Mouse (Mus musculus): ENCODE data around the gene Slc9b1. TPM values are rescaled to one million over a fixed set of nuclear protein-coding genes. Genes with fewer than 3 reads are reported as not detected.
A peak's percentile ranks its signal among the peaks of the same experiment; 100 is the strongest.

The Slc9b1 gene
- polyA plus RNA-seq (2016; fragmentation: Nextera tagmentation; extraction: Ambion mirVana), result 0.11 and 0.30 TPM in 2 replicates

- 79% methylated on average over 14 of the region's 14 CpGs for WGBS
- Histone ChIP-seq H3K4me1 (0 out of 2 replicates have a peak, but pooled peaks cover 6% of the 10 kb centered on the region), H3K27ac (no peak within 1 kb of the TSS), H3K4me3 (no peak within 1 kb of the TSS), H3K36me3 (no peaks in the 10 kb centered on the region), H3K9me3 (replicated peaks) (no peaks in the 10 kb centered on the region), H3K27me3 (ENCODE audit: low read depth, poor library complexity, severe bottlenecking) (no peaks in the 10 kb centered on the region)
- DNase-seq (ENCODE audit: low spot score), result no peak
Measured at GRCm38 (mm10) chr3:135347739-135348264, at the start of gene Slc9b1. Slc9b1 (plus strand) TSS chr3:135348029.

- no peaks in the 10 kb centered on the region for H3K27me3 ChIP-seq (ENCODE audit: low read depth, poor library complexity, severe bottlenecking)
- 89% methylated on average over 3 of the region's 3 CpGs for WGBS
- DNase-seq (ENCODE audit: low spot score), result no peak
- H3K36me3 ChIP-seq, result no peaks in the 10 kb centered on the region
- H3K27ac ChIP-seq, result no peak overlapping the region
- no peaks in the 10 kb centered on the region for H3K9me3 ChIP-seq (replicated peaks)
- peaks cover 4% of the 10 kb centered on the region for H3K4me1 ChIP-seq
- no peak overlapping the region for H3K4me3 ChIP-seq
Measured at GRCm38 (mm10) chr3:135298560-135298959, 49.3 kb upstream of the Slc9b1 start.

- Histone ChIP-seq H3K4me3 (no peak overlapping the region), H3K36me3 (no peaks in the 10 kb centered on the region), H3K9me3 (replicated peaks) (no peaks in the 10 kb centered on the region), H3K27me3 (ENCODE audit: low read depth, poor library complexity, severe bottlenecking) (no peaks in the 10 kb centered on the region), H3K4me1 (peaks cover 14% of the 10 kb centered on the region), H3K27ac (no peak overlapping the region)
- no peak for DNase-seq (ENCODE audit: low spot score)
- WGBS, result 76% methylated on average over 6 of the region's 6 CpGs
Measured at GRCm38 (mm10) chr3:135300081-135300480, 47.7 kb upstream of the Slc9b1 start.

- no peaks in the 10 kb centered on the region for H3K36me3 ChIP-seq
- no peak for DNase-seq (ENCODE audit: low spot score)
- no peak overlapping the region for H3K4me3 ChIP-seq
- H3K27ac ChIP-seq, result no peak overlapping the region
- peaks cover 31% of the 10 kb centered on the region for H3K4me1 ChIP-seq
- 28% methylated on average over 6 of the region's 6 CpGs for WGBS
- no peaks in the 10 kb centered on the region for H3K27me3 ChIP-seq (ENCODE audit: low read depth, poor library complexity, severe bottlenecking)
- H3K9me3 ChIP-seq (replicated peaks), result no peaks in the 10 kb centered on the region
Measured at GRCm38 (mm10) chr3:135304060-135304459, 43.8 kb upstream of the Slc9b1 start.

- Histone ChIP-seq H3K36me3 (no peaks in the 10 kb centered on the region), H3K4me1 (peaks cover 31% of the 10 kb centered on the region), H3K9me3 (replicated peaks) (no peaks in the 10 kb centered on the region), H3K27me3 (ENCODE audit: low read depth, poor library complexity, severe bottlenecking) (no peaks in the 10 kb centered on the region), H3K4me3 (no peak overlapping the region), H3K27ac (no peak overlapping the region)
- WGBS, result 38% methylated on average over 9 of the region's 9 CpGs
- DNase-seq (ENCODE audit: low spot score), result no peak
Measured at GRCm38 (mm10) chr3:135304566-135304965, 43.3 kb upstream of the Slc9b1 start.

GRCm38 (mm10) chr3:135307411-135308259 lies 40.2 kb upstream of the Slc9b1 start, which contains the start of gene Slc9b2:
Slc9b2 (plus strand) TSS chr3:135307700.
- Histone ChIP-seq H3K27ac (peak within 1 kb of the TSS; percentile 63), H3K9me3 (replicated peaks) (no peaks in the 10 kb centered on the region), H3K27me3 (ENCODE audit: low read depth, poor library complexity, severe bottlenecking) (no peaks in the 10 kb centered on the region), H3K4me3 (peak within 1 kb of the TSS; percentile 48), H3K36me3 (no peaks in the 10 kb centered on the region), H3K4me1 (peaks cover 31% of the 10 kb centered on the region)
- 11% methylated on average over 28 of the region's 28 CpGs for WGBS
- peak; percentile 74 for DNase-seq (ENCODE audit: low spot score)

GRCm38 (mm10) chr3:135312916-135313491 lies 34.8 kb upstream of the Slc9b1 start:
- H3K4me1 ChIP-seq, result peaks cover 4% of the 10 kb centered on the region
- H3K27ac ChIP-seq, result no peak overlapping the region
- H3K36me3 ChIP-seq, result no peaks in the 10 kb centered on the region
- no peaks in the 10 kb centered on the region for H3K9me3 ChIP-seq (replicated peaks)
- 45% methylated on average over 2 of the region's 2 CpGs for WGBS
- DNase-seq (ENCODE audit: low spot score), result no peak
- no peak overlapping the region for H3K4me3 ChIP-seq
- H3K27me3 ChIP-seq (ENCODE audit: low read depth, poor library complexity, severe bottlenecking), result no peaks in the 10 kb centered on the region

- WGBS, result 81% methylated on average over 2 of the region's 2 CpGs
Measured at GRCm38 (mm10) chr3:135313727-135314126, 34.1 kb upstream of the Slc9b1 start.

GRCm38 (mm10) chr3:135314811-135315210 lies 33.0 kb upstream of the Slc9b1 start:
- Histone ChIP-seq H3K9me3 (replicated peaks) (no peaks in the 10 kb centered on the region), H3K27ac (no peak overlapping the region), H3K36me3 (no peaks in the 10 kb centered on the region), H3K27me3 (ENCODE audit: low read depth, poor library complexity, severe bottlenecking) (no peaks in the 10 kb centered on the region), H3K4me3 (no peak overlapping the region), H3K4me1 (no peaks in the 10 kb centered on the region)
- WGBS, result 73% methylated on average over 2 of the region's 2 CpGs
- DNase-seq (ENCODE audit: low spot score), result no peak

More at GRCm38 (mm10) chr3:135313727-135314126, 34.1 kb upstream of the Slc9b1 start:
- Histone ChIP-seq H3K4me3 (no peak overlapping the region), H3K36me3 (no peaks in the 10 kb centered on the region), H3K9me3 (replicated peaks) (no peaks in the 10 kb centered on the region), H3K27ac (no peak overlapping the region), H3K27me3 (ENCODE audit: low read depth, poor library complexity, severe bottlenecking) (no peaks in the 10 kb centered on the region), H3K4me1 (no peaks in the 10 kb centered on the region)
- no peak for DNase-seq (ENCODE audit: low spot score)

- DNase-seq (ENCODE audit: low spot score), result no peak
- Histone ChIP-seq H3K27me3 (ENCODE audit: low read depth, poor library complexity, severe bottlenecking) (no peaks in the 10 kb centered on the region), H3K36me3 (no peaks in the 10 kb centered on the region), H3K4me3 (no peak overlapping the region), H3K9me3 (replicated peaks) (no peaks in the 10 kb centered on the region), H3K4me1 (no peaks in the 10 kb centered on the region), H3K27ac (no peak overlapping the region)
- WGBS, result 87% methylated on average over 9 of the region's 9 CpGs
Measured at GRCm38 (mm10) chr3:135315720-135316425, 32.0 kb upstream of the Slc9b1 start.

- DNase-seq (ENCODE audit: low spot score), result no peak
- Histone ChIP-seq H3K4me3 (no peak overlapping the region), H3K27ac (no peak overlapping the region), H3K27me3 (ENCODE audit: low read depth, poor library complexity, severe bottlenecking) (no peaks in the 10 kb centered on the region), H3K4me1 (no peaks in the 10 kb centered on the region), H3K36me3 (no peaks in the 10 kb centered on the region), H3K9me3 (replicated peaks) (no peaks in the 10 kb centered on the region)
- 82% methylated on average over 11 of the region's 11 CpGs for WGBS
Measured at GRCm38 (mm10) chr3:135318331-135318730, 29.5 kb upstream of the Slc9b1 start.

- Histone ChIP-seq H3K9me3 (replicated peaks) (no peaks in the 10 kb centered on the region), H3K4me3 (no peak overlapping the region), H3K27me3 (ENCODE audit: low read depth, poor library complexity, severe bottlenecking) (no peaks in the 10 kb centered on the region), H3K36me3 (no peaks in the 10 kb centered on the region), H3K27ac (no peak overlapping the region), H3K4me1 (no peaks in the 10 kb centered on the region)
- DNase-seq (ENCODE audit: low spot score), result no peak
- 71% methylated on average over 6 of the region's 6 CpGs for WGBS
Measured at GRCm38 (mm10) chr3:135324354-135324753, 23.5 kb upstream of the Slc9b1 start.
